Mouse (Mus musculus): Measurements from ENCODE around the gene Methig1.

GRCm38 (mm10) chr15:100429959-100430565 lies 77.1 kb downstream of the Methig1 start:
- TF ChIP-seq CTCF (conservative IDR thresholded peaks at IDR 0.05 in 1 of 2, IDR thresholded peaks at IDR 0.05 in 1 of 2; ENCODE audit: low read depth in 2 of 2, low read length in 2 of 2): no peak
- no peak for TF ChIP-seq POLR2A (IDR thresholded peaks at IDR 0.05; ENCODE audit: low read depth, low read length)
- no peak for TF ChIP-seq ETS1 (conservative IDR thresholded peaks at IDR 0.05; ENCODE audit: low read depth, low read length)
- no peak for TF ChIP-seq HCFC1 (IDR thresholded peaks at IDR 0.05; ENCODE audit: low read depth, low read length)
- no peak for TF ChIP-seq EP300 (IDR thresholded peaks at IDR 0.05; ENCODE audit: low read length)
- no peak for TF ChIP-seq NELFE (IDR thresholded peaks at IDR 0.05; ENCODE audit: low read depth, low read length)
- no peak for TF ChIP-seq TBP (conservative IDR thresholded peaks at IDR 0.05; ENCODE audit: low read depth, low read length)
- no peak for TF ChIP-seq ZNF384 (IDR thresholded peaks at IDR 0.05; ENCODE audit: low read depth, low read length)
- no peak for TF ChIP-seq KAT2A (IDR thresholded peaks at IDR 0.05; ENCODE audit: insufficient replicate concordance, low read length)
- no peak for TF ChIP-seq CHD1 (IDR thresholded peaks at IDR 0.05; ENCODE audit: low read depth, low read length)
- TF ChIP-seq ZKSCAN1 (IDR thresholded peaks at IDR 0.05; ENCODE audit: borderline replicate concordance, low read depth, low read length): no peak
- TF ChIP-seq USF2 (conservative IDR thresholded peaks at IDR 0.05; ENCODE audit: low read depth, low read length): no peak
- TF ChIP-seq NRF1 (IDR thresholded peaks at IDR 0.05; ENCODE audit: low read depth, low read length): no peak

Measured in CH12.LX (cell line).